Mouse (Mus musculus) CD4-positive, CD25-positive, alpha-beta regulatory T cell, adult 9 weeks (primary cell): Measurements from ENCODE around the gene Defb43. TPM values are rescaled to one million over a fixed set of nuclear protein-coding genes. Genes with fewer than 3 reads are reported as not detected.

Experiments used
- polyA plus RNA-seq: library from polyadenylated mRNA; unstranded; fragments of 100-300 nt; shearing (Covaris generic); gene quantifications from one replicate; pipeline ENCODE4 v1.2.1, GENCODE M21; 2017

Gene Defb43
- not detected for polyA plus RNA-seq

DNA sequence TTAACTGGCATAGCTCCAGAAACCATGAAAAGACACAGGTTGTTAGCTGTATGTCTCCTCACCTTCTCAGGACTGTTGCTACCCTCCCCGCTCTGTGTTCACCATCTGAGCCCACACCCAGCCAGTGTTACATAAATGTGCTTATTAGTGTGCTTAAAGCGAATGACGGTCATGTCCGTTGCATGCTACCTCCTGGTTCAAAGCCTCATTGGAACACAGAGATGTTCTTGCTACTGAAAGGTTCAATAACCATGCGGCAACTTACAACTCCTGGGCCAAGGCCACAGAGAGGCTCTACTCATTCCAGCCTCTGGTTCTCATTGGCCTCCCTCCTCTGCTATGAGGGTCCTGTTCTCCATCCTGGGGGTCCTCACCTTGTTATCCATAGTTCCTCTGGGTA, at the start of gene Defb43:
Gene Defb43, plus strand, starts transcription at position 301 of the 400 bp plus-strand sequence.

DNA sequence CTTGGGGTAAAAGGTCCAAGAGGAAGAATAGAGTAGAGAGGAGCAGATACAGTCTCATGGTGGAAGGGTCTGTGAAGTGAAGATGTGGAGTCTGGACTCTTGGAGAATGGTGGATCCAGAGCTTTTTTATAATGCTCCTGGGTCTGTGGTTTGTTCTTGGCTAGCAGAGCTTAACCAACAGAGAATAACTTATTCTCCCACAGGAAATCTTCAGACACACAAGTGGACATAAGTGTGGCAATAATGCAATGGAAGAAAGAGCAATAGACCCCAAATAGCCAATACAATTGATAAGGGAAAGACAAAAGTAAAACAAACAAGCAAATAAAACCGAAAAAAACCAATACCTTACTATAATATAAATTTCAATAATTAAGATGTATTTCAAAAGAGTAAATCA, 27.2 kb upstream of the Defb43 start, which contains the start of gene Defb48:
Gene Defb48, minus strand, starts transcription at position 101 of the 400 bp plus-strand sequence.

DNA sequence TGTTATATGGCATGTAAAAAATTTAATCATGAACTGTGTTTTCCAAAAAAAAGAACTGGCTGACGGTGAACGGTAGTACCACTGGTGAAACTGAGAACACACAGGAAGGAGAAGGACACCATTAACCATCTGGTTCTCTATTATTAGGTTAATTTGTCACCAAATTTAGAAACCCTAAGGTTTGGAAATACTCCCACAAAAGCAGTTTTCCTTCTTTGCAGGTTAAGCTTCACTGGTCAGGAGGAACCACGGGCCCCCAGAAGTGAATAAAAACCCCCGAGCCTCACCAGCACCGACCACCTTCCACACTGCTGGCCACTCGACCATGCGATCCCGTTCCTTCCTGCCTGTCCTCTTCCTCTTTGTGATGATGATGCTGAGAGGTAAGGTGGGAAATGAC, 13.8 kb upstream of the Defb43 start, which contains the start of gene Defb47:
Gene Defb47, plus strand, starts transcription at position 301 of the 400 bp plus-strand sequence.

DNA sequence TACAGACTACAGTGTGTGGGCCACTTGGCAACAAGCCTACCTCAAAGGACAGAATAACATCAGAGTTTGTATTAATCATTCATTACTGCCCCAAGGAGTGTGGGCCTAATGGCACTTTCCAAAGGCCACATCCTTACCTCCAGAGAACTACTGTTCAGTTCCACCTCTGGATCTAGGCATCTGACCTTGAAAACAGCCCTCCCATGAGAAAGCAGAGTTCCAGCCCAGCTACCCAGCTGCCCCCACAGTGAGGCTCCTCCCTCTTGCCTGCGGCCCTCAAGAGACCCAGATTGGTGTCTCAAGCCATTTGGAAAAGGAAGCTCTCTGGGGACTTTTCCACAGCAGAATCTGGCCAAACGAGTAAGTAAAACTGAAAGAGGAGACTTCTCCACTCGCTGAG, 35.1 kb downstream of the Defb43 start, which contains the start of gene Defb42:
Gene Defb42, plus strand, starts transcription at position 301 of the 400 bp plus-strand sequence.

DNA sequence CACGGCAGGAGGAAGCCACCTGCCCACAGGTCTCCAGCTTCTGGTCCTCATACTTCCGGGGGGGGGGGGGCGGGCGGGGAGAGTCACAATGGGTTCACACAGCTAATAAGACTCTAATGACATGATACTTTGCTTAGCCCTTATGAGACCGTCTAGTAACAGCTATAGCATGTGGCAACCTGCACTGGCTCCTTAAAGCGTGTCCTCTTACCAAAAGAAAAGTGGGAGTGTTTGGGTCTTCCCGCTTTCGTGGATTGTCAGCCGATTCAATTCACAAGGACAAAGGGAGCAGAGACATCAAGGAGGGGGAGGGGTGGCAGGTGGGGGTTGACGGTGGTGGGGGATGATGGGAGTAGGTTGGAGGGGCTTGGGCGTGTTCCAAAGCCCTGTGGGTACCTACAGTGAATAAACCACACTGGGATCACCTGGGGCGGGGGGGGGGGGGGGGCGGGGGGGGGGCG, 38.4 kb downstream of the Defb43 start, which contains the start of gene Defb30:
Gene Defb30, minus strand, starts transcription at position 51 of the 461 bp plus-strand sequence.

Other genes with a start within 250 kb of the Defb43 start
- gene Wdfy2, start 174.1 kb upstream of the Defb43 start, polyA plus RNA-seq = 6.9 TPM
- gene Defb48, start 27.3 kb upstream of the Defb43 start, polyA plus RNA-seq = not detected
- not detected for gene Defb47, start 13.7 kb upstream of the Defb43 start, polyA plus RNA-seq
- gene Defb42, start 35.2 kb downstream of the Defb43 start, polyA plus RNA-seq = 0.21 TPM
- gene Defb30, start 38.2 kb downstream of the Defb43 start, polyA plus RNA-seq = not detected